Mouse (Mus musculus) MEL (cell line): ENCODE results near the gene Sla2. TPM values are rescaled to one million over a fixed set of nuclear protein-coding genes. Genes with fewer than 3 reads are reported as not detected.

Source experiments
- DNase-seq: peaks from one replicate; pipeline ENCODE4 v3.0.0; 2011; ENCODE audit warnings: low read depth, low spot score
- H3K27ac ChIP-seq: 2 replicates; pipeline ENCODE4 v1.5.1; 2012; ENCODE audit warnings: low read depth, mild to moderate bottlenecking, control low read depth, low read length, moderate library complexity; ENCODE audit not compliant: control insufficient read depth
- H3K27me3 ChIP-seq, 2 experiments: fragments of 150-350 bp in 1 of 2; sonication (generic) in 1 of 2; 2 replicates each; pipeline ENCODE4 v1.6.1; 2012; ENCODE audit warnings: low read length in 2 of 2, mild to moderate bottlenecking in 2 of 2, improper control_type of control experiment in 1 of 2, moderate library complexity in 1 of 2; ENCODE audit not compliant: insufficient read depth in 2 of 2, control insufficient read depth in 1 of 2
- H3K36me3 ChIP-seq, 2 experiments: 2 replicates each; pipeline ENCODE4 v1.6.1; 2012 to 2014; ENCODE audit warnings: low read length in 2 of 2, improper control_type of control experiment in 1 of 2, inconsistent platforms in 1 of 2, mild to moderate bottlenecking in 1 of 2; ENCODE audit not compliant: insufficient read depth in 2 of 2, control insufficient read depth in 1 of 2
- H3K4me1 ChIP-seq, 2 experiments: fragments of 150-350 bp in 1 of 2; sonication (generic) in 1 of 2; 2 replicates each; pipeline ENCODE4 v1.6.1; 2012; ENCODE audit warnings: low read length in 2 of 2, improper control_type of control experiment in 1 of 2, mild to moderate bottlenecking in 1 of 2; ENCODE audit not compliant: insufficient read depth in 2 of 2, control insufficient read depth in 1 of 2
- H3K4me3 ChIP-seq, 2 experiments: fragments of 150-350 bp in 1 of 2; sonication (generic) in 1 of 2; 2 replicates each; pipeline ENCODE4 v1.5.1; 2012; ENCODE audit warnings: low read depth in 2 of 2, low read length in 2 of 2, mild to moderate bottlenecking in 2 of 2, moderate library complexity in 2 of 2, control low read depth in 1 of 2, improper control_type of control experiment in 1 of 2; ENCODE audit not compliant: control insufficient read depth in 1 of 2, insufficient read depth in 1 of 2
- H3K79me2 ChIP-seq: 2 replicates; pipeline ENCODE4 v1.6.1; 2012; ENCODE audit warnings: mild to moderate bottlenecking, low read length, moderate library complexity; ENCODE audit not compliant: control insufficient read depth, poor library complexity, insufficient read depth
- H3K9ac ChIP-seq: 2 replicates; pipeline ENCODE4 v1.6.1; 2012; ENCODE audit warnings: low read depth, mild to moderate bottlenecking, control low read depth, low read length, moderate library complexity; ENCODE audit not compliant: control insufficient read depth, poor library complexity, severe bottlenecking
- H3K9me3 ChIP-seq: fragments of 150-350 bp; sonication (generic); replicated peaks from 2 replicates; pipeline ENCODE4 v1.6.1; 2012; ENCODE audit warnings: mild to moderate bottlenecking, low read length, improper control_type of control experiment, moderate library complexity; ENCODE audit not compliant: insufficient read depth
- CHD1 ChIP-seq: IDR thresholded peaks from 2 replicates; pipeline ENCODE4 v1.6.1; 2012; ENCODE audit warnings: low read depth, mild to moderate bottlenecking, inconsistent platforms, low read length, improper control_type of control experiment
- CTCF ChIP-seq, 3 experiments: IDR thresholded peaks in 2 of 3; conservative IDR thresholded peaks in 1 of 3; 2 replicates each; pipeline ENCODE4 v1.5.1; 2011 to 2012; ENCODE audit warnings: low read length in 3 of 3, low read depth in 2 of 3, mild to moderate bottlenecking in 2 of 3, improper control_type of control experiment in 1 of 3, inconsistent platforms in 1 of 3, mixed read lengths in 1 of 3, moderate library complexity in 1 of 3; ENCODE audit not compliant: control insufficient read depth in 1 of 3, insufficient read depth in 1 of 3, poor library complexity in 1 of 3, severe bottlenecking in 1 of 3
- E2F4 ChIP-seq: IDR thresholded peaks from 2 replicates; pipeline ENCODE4 v1.6.1; 2011; ENCODE audit warnings: low read depth, low read length, improper control_type of control experiment, borderline replicate concordance
- ELF1 ChIP-seq: IDR thresholded peaks from 2 replicates; pipeline ENCODE4 v1.6.1; 2014; ENCODE audit warnings: low read depth, mild to moderate bottlenecking, inconsistent platforms, low read length, improper control_type of control experiment, moderate library complexity
- ETS1 ChIP-seq: IDR thresholded peaks from 2 replicates; pipeline ENCODE4 v1.6.1; 2012; ENCODE audit warnings: low read depth, mild to moderate bottlenecking, inconsistent platforms, low read length, improper control_type of control experiment, moderate library complexity
- HCFC1 ChIP-seq: IDR thresholded peaks from 2 replicates; pipeline ENCODE4 v1.6.1; 2012; ENCODE audit warnings: low read depth, mild to moderate bottlenecking, inconsistent platforms, low read length, improper control_type of control experiment, moderate library complexity
- KAT2A ChIP-seq: conservative IDR thresholded peaks from 2 replicates; pipeline ENCODE4 v1.6.1; 2012; ENCODE audit warnings: low read depth, low read length, improper control_type of control experiment, inconsistent platforms
- MAFK ChIP-seq: IDR thresholded peaks from 2 replicates; pipeline ENCODE4 v1.6.1; 2011; ENCODE audit warnings: low read depth, mild to moderate bottlenecking, low read length, improper control_type of control experiment, borderline replicate concordance
- MEF2A ChIP-seq: IDR thresholded peaks from 2 replicates; pipeline ENCODE4 v1.6.1; 2014; ENCODE audit warnings: low read depth, mild to moderate bottlenecking, inconsistent platforms, low read length, improper control_type of control experiment; ENCODE audit not compliant: poor library complexity, insufficient replicate concordance, severe bottlenecking; ENCODE audit errors: extremely low read depth
- MXI1 ChIP-seq: IDR thresholded peaks from 2 replicates; pipeline ENCODE4 v1.6.1; 2011; ENCODE audit warnings: mild to moderate bottlenecking, low read depth, low read length, improper control_type of control experiment
- MYC ChIP-seq: IDR thresholded peaks from 2 replicates; pipeline ENCODE4 v1.6.1; 2011; ENCODE audit warnings: low read depth, mild to moderate bottlenecking, low read length, improper control_type of control experiment, moderate library complexity
- NRF1 ChIP-seq: IDR thresholded peaks from 2 replicates; pipeline ENCODE4 v1.6.1; 2014; ENCODE audit warnings: low read depth, mild to moderate bottlenecking, inconsistent platforms, low read length, improper control_type of control experiment, moderate library complexity; ENCODE audit not compliant: poor library complexity, insufficient read depth, severe bottlenecking
- POLR2AphosphoS5 ChIP-seq: IDR thresholded peaks from 2 replicates; pipeline ENCODE4 v1.6.1; 2012; ENCODE audit warnings: low read depth, borderline replicate concordance, mild to moderate bottlenecking, inconsistent platforms, low read length, moderate library complexity, mixed read lengths
- RAD21 ChIP-seq: IDR thresholded peaks from 2 replicates; pipeline ENCODE4 v1.6.1; 2011; ENCODE audit warnings: mild to moderate bottlenecking, low read depth, low read length, improper control_type of control experiment
- RCOR1 ChIP-seq: IDR thresholded peaks from 2 replicates; pipeline ENCODE4 v1.6.1; 2012; ENCODE audit warnings: low read depth, mild to moderate bottlenecking, inconsistent platforms, low read length, improper control_type of control experiment
- SIN3A ChIP-seq: IDR thresholded peaks from 2 replicates; pipeline ENCODE4 v1.6.1; 2012; ENCODE audit warnings: low read length, improper control_type of control experiment, inconsistent platforms
- TAL1 ChIP-seq: IDR thresholded peaks from 2 replicates; pipeline ENCODE4 v1.6.1; 2012; ENCODE audit warnings: mild to moderate bottlenecking, inconsistent platforms, low read length, moderate library complexity, mixed read lengths
- TBP ChIP-seq: IDR thresholded peaks from 2 replicates; pipeline ENCODE4 v1.8.0; 2011; ENCODE audit warnings: low read depth, low read length, improper control_type of control experiment
- UBTF ChIP-seq: IDR thresholded peaks from 2 replicates; pipeline ENCODE4 v1.6.1; 2012; ENCODE audit warnings: low read depth, mild to moderate bottlenecking, inconsistent platforms, low read length, improper control_type of control experiment, moderate library complexity, borderline replicate concordance; ENCODE audit not compliant: insufficient read depth
- USF1 ChIP-seq: IDR thresholded peaks from 2 replicates; pipeline ENCODE4 v1.6.1; 2014; ENCODE audit warnings: low read depth, mild to moderate bottlenecking, inconsistent platforms, low read length, improper control_type of control experiment, moderate library complexity
- USF2 ChIP-seq, 2 experiments: IDR thresholded peaks; 2 replicates each; pipeline ENCODE4 v1.6.1; 2011 to 2012; ENCODE audit warnings: improper control_type of control experiment in 2 of 2, low read length in 2 of 2, borderline replicate concordance in 1 of 2, inconsistent platforms in 1 of 2, low read depth in 1 of 2, mild to moderate bottlenecking in 1 of 2; ENCODE audit not compliant: insufficient read depth in 1 of 2
- ZKSCAN1 ChIP-seq: IDR thresholded peaks from 2 replicates; pipeline ENCODE4 v1.6.1; 2012; ENCODE audit warnings: low read depth, mild to moderate bottlenecking, inconsistent platforms, low read length, improper control_type of control experiment, moderate library complexity
- ZMIZ1 ChIP-seq: IDR thresholded peaks from 2 replicates; pipeline ENCODE4 v1.6.1; 2012; ENCODE audit warnings: low read depth, mild to moderate bottlenecking, inconsistent platforms, low read length, improper control_type of control experiment, moderate library complexity
- polyA plus RNA-seq, 2 experiments: library from polyadenylated mRNA; stranded (reverse) in 1 of 2; unstranded in 1 of 2; fragments of >175 nt in 1 of 2; fragments of >200 nt in 1 of 2; gene quantifications; 2 replicates each; pipeline versions ENCODE4 v1.2.1 to v1.2.4; 2012; ENCODE audit warnings: low replicate concordance in 2 of 2, low read depth in 1 of 2; ENCODE audit not compliant: insufficient read length in 2 of 2, insufficient read depth in 1 of 2, missing spikeins in 1 of 2
- total RNA-seq: library from RNA; depleted of rRNA; stranded (reverse); fragments of 300-350 nt; gene quantifications from 2 replicates; pipeline ENCODE4 v1.2.3, GENCODE M21; 2012

The Sla2 gene
- total and polyA plus RNA-seq, 3 experiments = 0.40 to 9.0 TPM; not detected in 1

DNA sequence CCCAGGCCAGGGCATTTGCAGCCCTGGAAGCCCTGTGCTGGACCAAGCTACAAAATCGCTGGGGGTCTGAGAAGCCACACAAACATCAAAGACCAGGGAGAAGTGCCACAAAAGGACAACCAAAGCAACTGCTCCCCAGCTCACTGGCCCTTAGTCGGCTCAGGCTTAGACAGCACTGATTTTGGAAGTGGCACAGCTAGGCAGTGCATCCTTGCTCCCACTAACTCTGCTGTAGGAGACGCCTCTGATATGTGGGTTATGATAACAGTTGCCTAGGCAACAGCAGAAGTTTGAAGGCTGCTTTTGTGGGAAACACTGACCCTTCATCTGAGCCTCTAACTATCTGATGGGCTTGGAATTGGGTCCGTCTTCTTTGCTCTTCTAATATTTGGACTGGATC, 12.2 kb upstream of the Sla2 start:
- no peak overlapping the region for H3K4me3 ChIP-seq
- peaks cover 0 to 8% of the 10 kb centered on the region in 2 experiments; a peak in 2 of 4 replicates for H3K4me1 ChIP-seq
- peaks cover 0 to 1% of the 10 kb centered on the region in 2 experiments; a peak in 3 of 4 replicates for H3K27me3 ChIP-seq
- DNase-seq = no peak
- no peaks in the 10 kb centered on the region for H3K79me2 ChIP-seq
- H3K9ac ChIP-seq = no peak overlapping the region
- H3K36me3 ChIP-seq = peaks cover 0 to 6% of the 10 kb centered on the region in 2 experiments; a peak in 2 of 4 replicates
- no peaks in the 10 kb centered on the region for H3K9me3 ChIP-seq
- no peak overlapping the region for H3K27ac ChIP-seq
- TF ChIP-seq USF1 = no peak
- TF ChIP-seq ETS1 = no peak
- no peak for TF ChIP-seq MAFK
- no peak for TF ChIP-seq USF2 (IDR thresholded peaks at IDR 0.05; ENCODE audit: borderline replicate concordance in 1 of 2, insufficient read depth in 1 of 2, low read depth in 1 of 2, low read length in 2 of 2)
- no peak for TF ChIP-seq POLR2AphosphoS5
- TF ChIP-seq ZKSCAN1 = no peak
- TF ChIP-seq MEF2A = no peak
- TF ChIP-seq MYC = no peak
- TF ChIP-seq KAT2A = no peak
- TF ChIP-seq E2F4 = no peak
- TF ChIP-seq SIN3A = no peak
- TF ChIP-seq CHD1 = no peak
- no peak for TF ChIP-seq ELF1
- no peak for TF ChIP-seq ZMIZ1
- TF ChIP-seq UBTF = no peak
- no peak for TF ChIP-seq TAL1
- no peak for TF ChIP-seq NRF1
- TF ChIP-seq RAD21 = no peak

DNA sequence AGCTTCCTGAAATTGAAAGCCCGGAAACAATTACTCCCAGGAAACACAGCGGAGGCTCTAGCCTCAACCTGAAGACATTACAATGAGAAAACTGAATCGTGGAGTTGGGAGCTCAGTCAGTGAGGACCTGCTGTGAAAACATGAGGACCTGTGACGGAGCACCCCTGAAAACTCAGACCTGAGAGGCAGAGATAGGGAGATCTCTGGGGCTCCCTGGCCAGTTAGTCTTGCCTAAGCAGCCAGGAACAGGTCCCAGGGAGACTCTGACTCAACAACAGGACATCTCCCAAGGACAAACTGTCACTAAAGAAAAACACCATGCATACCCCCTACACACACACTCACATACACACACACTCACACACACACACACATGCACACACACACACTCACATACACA, 11.4 kb upstream of the Sla2 start:
- H3K4me1 ChIP-seq = peaks cover 0 to 10% of the 10 kb centered on the region in 2 experiments; a peak in 2 of 4 replicates
- TF ChIP-seq CHD1 (no peak), RAD21 (no peak), RCOR1 (no peak), SIN3A (no peak), MXI1 (no peak), UBTF (no peak), CTCF (IDR thresholded peaks at IDR 0.05 in 2 of 3, conservative IDR thresholded peaks at IDR 0.05 in 1 of 3; ENCODE audit: control insufficient read depth in 1 of 3, insufficient read depth in 1 of 3, low read depth in 2 of 3, low read length in 3 of 3, poor library complexity in 1 of 3, severe bottlenecking in 1 of 3) (no peak), TBP (no peak), HCFC1 (no peak)
- no peaks in the 10 kb centered on the region for H3K79me2 ChIP-seq
- no peaks in the 10 kb centered on the region for H3K9me3 ChIP-seq
- H3K27me3 ChIP-seq = peaks cover 0 to 1% of the 10 kb centered on the region in 2 experiments; a peak in 3 of 4 replicates
- no peak overlapping the region for H3K4me3 ChIP-seq
- no peak for DNase-seq
- peaks cover 0 to 8% of the 10 kb centered on the region in 2 experiments; a peak in 2 of 4 replicates for H3K36me3 ChIP-seq
- no peak overlapping the region for H3K27ac ChIP-seq
- H3K9ac ChIP-seq = no peak overlapping the region
